Mouse (Mus musculus) liver, embryonic 11.5 days (tissue): ENCODE measurements at regions not wholly inside any gene's neighbourhood (a gene's known extent, or its start where the extent isn't known, plus 50 kb on each side); places are given as distances from the start of the nearest gene placed in this dataset.
"Not testable (repeated sequence)": the region's sequence is repeated elsewhere in the genome, so short reads cannot be mapped to it uniquely, and the experiment has no call there.

Experiments
- ATAC-seq: fragments of 200-750 bp; cut with Nextera tagmentation; replicated peaks from 2 replicates; pipeline ENCODE4 v1.8.0; 2017; ENCODE audit warnings: moderate number of reproducible peaks, mild to moderate bottlenecking, moderate TSS enrichment, moderate library complexity; ENCODE audit not compliant: low FRiP score
- DNase-seq: peaks from one replicate; pipeline ENCODE4 v3.0.0-alpha.2; 2017; ENCODE audit warnings: low spot score
- H3K27ac ChIP-seq: fragments of 300-500 bp; sonication (generic); 2 replicates; pipeline ENCODE4 v1.5.1; 2014; ENCODE audit warnings: mild to moderate bottlenecking, low read depth, low read length, control low read depth
- H3K27me3 ChIP-seq: fragments of 300-500 bp; sonication (generic); replicated peaks from 2 replicates; pipeline ENCODE4 v1.6.1; 2014; ENCODE audit warnings: low read length, mixed read lengths; ENCODE audit not compliant: control insufficient read depth, insufficient read depth
- H3K36me3 ChIP-seq: fragments of 300-500 bp; sonication (generic); 2 replicates; pipeline ENCODE4 v1.6.1; 2014; ENCODE audit warnings: mild to moderate bottlenecking, low read length, moderate library complexity, mixed read lengths; ENCODE audit not compliant: control insufficient read depth, insufficient read depth
- H3K4me1 ChIP-seq: fragments of 300-500 bp; sonication (generic); replicated peaks from 2 replicates; pipeline ENCODE4 v1.6.1; 2014; ENCODE audit warnings: low read length, mixed read lengths; ENCODE audit not compliant: control insufficient read depth, insufficient read depth
- H3K4me2 ChIP-seq: fragments of 300-500 bp; sonication (generic); 2 replicates; pipeline ENCODE4 v1.6.1; 2014; ENCODE audit warnings: mild to moderate bottlenecking, control low read depth, moderate library complexity
- H3K4me3 ChIP-seq: fragments of 300-500 bp; sonication (generic); 2 replicates; pipeline ENCODE4 v1.5.1; 2014; ENCODE audit warnings: low read depth, low read length, control low read depth
- H3K9ac ChIP-seq: fragments of 300-500 bp; sonication (generic); 2 replicates; pipeline ENCODE4 v1.6.1; 2014; ENCODE audit warnings: low read depth, low read length, control low read depth
- H3K9me3 ChIP-seq: fragments of 300-500 bp; sonication (generic); 2 replicates; pipeline ENCODE4 v1.6.1; 2016; ENCODE audit warnings: low read length, inconsistent platforms, mixed read lengths; ENCODE audit not compliant: control insufficient read depth
- WGBS: fragments of 180-500 bp; shearing (Covaris S2); extraction: QIAGEN DNeasy Blood & Tissue Kit; methylation state at CpG from one replicate; pipeline ENCODE4 v1.1.7; 2014; 5-methylcytosine and 5-hydroxymethylcytosine counted together

- H3K4me1 ChIP-seq, H3K9me3 ChIP-seq, H3K4me2 ChIP-seq, DNase-seq, H3K4me3 ChIP-seq, ATAC-seq, H3K27me3 ChIP-seq, H3K36me3 ChIP-seq, H3K27ac ChIP-seq, H3K9ac ChIP-seq: not testable (repeated sequence)
- WGBS = 93% methylated on average over 12 of the region's 14 CpGs
Measured at GRCm38 (mm10) chr13:81025241-81025760, 142.1 kb downstream of the Arrdc3 start.

GRCm38 (mm10) chr13:81037316-81037715, 154.1 kb downstream of the Arrdc3 start:
- H3K36me3 ChIP-seq = no peaks in the 10 kb centered on the region
- H3K4me2 ChIP-seq = no peak overlapping the region
- DNase-seq (no peak), ATAC-seq (no peak)
- H3K4me3 ChIP-seq = no peak overlapping the region
- 78% methylated on average over 1 of the region's 1 CpGs for WGBS
- no peaks in the 10 kb centered on the region for H3K27me3 ChIP-seq
- no peak overlapping the region for H3K9ac ChIP-seq
- H3K27ac ChIP-seq = no peak overlapping the region
- H3K9me3 ChIP-seq = no peaks in the 10 kb centered on the region
- H3K4me1 ChIP-seq = no peaks in the 10 kb centered on the region

- no peak overlapping the region for H3K4me2 ChIP-seq
- H3K9ac ChIP-seq = no peak overlapping the region
- no peak overlapping the region for H3K27ac ChIP-seq
- no peaks in the 10 kb centered on the region for H3K9me3 ChIP-seq
- no peaks in the 10 kb centered on the region for H3K27me3 ChIP-seq
- ATAC-seq (no peak), DNase-seq (no peak)
- no peaks in the 10 kb centered on the region for H3K4me1 ChIP-seq
- no peaks in the 10 kb centered on the region for H3K36me3 ChIP-seq
- H3K4me3 ChIP-seq = no peak overlapping the region
- WGBS = 78% methylated on average over 4 of the region's 4 CpGs
Measured at GRCm38 (mm10) chr13:81038736-81039135, 155.6 kb downstream of the Arrdc3 start.

- DNase-seq = no peak
- Histone ChIP-seq H3K4me2 (no peak overlapping the region), H3K9ac (no peak overlapping the region), H3K4me3 (no peak overlapping the region), H3K27me3 (no peaks in the 10 kb centered on the region), H3K27ac (no peak overlapping the region), H3K36me3 (no peaks in the 10 kb centered on the region), H3K9me3 (no peaks in the 10 kb centered on the region), H3K4me1 (no peaks in the 10 kb centered on the region)
- no peak for ATAC-seq
Measured at GRCm38 (mm10) chr13:81040494-81040893, 157.3 kb downstream of the Arrdc3 start.

GRCm38 (mm10) chr13:81041646-81042045, 158.5 kb downstream of the Arrdc3 start:
- no peak for ATAC-seq
- no peak overlapping the region for H3K9ac ChIP-seq
- 84% methylated on average over 3 of the region's 3 CpGs for WGBS
- H3K4me2 ChIP-seq = no peak overlapping the region
- H3K4me1 ChIP-seq = no peaks in the 10 kb centered on the region
- H3K36me3 ChIP-seq = no peaks in the 10 kb centered on the region
- no peak overlapping the region for H3K27ac ChIP-seq
- H3K27me3 ChIP-seq = no peaks in the 10 kb centered on the region
- H3K9me3 ChIP-seq = no peaks in the 10 kb centered on the region
- no peak for DNase-seq
- no peak overlapping the region for H3K4me3 ChIP-seq
